Mouse (Mus musculus): ENCODE data around the gene Tmem229b. TPM values are rescaled to one million over a fixed set of nuclear protein-coding genes. Genes with fewer than 3 reads are reported as not detected.

Gene Tmem229b
- polyA plus RNA-seq, 1 experiment from 2014 or later: 2.6 TPM

DNA sequence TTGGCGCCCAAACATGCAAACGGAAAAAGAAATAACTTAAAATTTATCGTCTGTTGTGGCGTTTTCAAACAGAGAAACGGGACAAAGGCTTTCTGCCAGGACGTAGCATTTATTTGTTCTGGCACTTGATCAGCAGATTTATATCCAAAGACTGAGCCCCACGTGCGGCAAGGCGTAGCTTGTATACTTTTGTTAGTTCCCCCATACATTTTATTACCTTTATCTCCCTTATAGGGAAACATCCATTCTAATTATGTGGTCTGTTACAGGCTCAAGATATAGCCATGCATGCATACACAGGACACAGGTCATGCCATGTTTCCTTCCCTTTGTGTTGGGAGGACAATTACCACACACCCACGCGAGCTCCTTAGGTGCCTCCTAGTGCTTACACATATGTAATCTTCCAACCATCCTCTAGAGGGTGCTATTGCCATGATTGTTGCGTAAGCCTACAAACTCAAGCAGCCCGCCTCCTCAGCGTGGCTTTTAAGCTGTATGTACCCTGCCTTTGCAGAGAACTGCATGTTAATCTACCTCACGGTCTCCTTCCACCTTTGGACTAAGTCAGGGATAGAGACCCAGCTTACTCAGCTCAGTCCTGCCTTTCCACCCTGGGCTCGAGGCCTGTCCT, 88.2 kb downstream of the Tmem229b start:
- H3K4me2 ChIP-seq: peak overlapping the region; percentile 51
- 32% methylated on average over 16 of the region's 16 CpGs for WGBS
- no peaks in the 10 kb centered on the region for H3K9me3 ChIP-seq
- H3K27ac ChIP-seq (replicated peaks): no peak overlapping the region
- H3K27me3 ChIP-seq (replicated peaks): peaks cover 6% of the 10 kb centered on the region
- no peak for ATAC-seq (ENCODE audit: extremely low read depth, insufficient number of reproducible peaks, low FRiP score, low TSS enrichment)
- H3K4me1 ChIP-seq: peaks cover 11% of the 10 kb centered on the region
- no peaks in the 10 kb centered on the region for H3K36me3 ChIP-seq
- H3K9ac ChIP-seq: 0 out of 2 replicates have a peak overlapping the region, but pooled peaks have one; percentile 34
- no peak overlapping the region for H3K4me3 ChIP-seq

DNA sequence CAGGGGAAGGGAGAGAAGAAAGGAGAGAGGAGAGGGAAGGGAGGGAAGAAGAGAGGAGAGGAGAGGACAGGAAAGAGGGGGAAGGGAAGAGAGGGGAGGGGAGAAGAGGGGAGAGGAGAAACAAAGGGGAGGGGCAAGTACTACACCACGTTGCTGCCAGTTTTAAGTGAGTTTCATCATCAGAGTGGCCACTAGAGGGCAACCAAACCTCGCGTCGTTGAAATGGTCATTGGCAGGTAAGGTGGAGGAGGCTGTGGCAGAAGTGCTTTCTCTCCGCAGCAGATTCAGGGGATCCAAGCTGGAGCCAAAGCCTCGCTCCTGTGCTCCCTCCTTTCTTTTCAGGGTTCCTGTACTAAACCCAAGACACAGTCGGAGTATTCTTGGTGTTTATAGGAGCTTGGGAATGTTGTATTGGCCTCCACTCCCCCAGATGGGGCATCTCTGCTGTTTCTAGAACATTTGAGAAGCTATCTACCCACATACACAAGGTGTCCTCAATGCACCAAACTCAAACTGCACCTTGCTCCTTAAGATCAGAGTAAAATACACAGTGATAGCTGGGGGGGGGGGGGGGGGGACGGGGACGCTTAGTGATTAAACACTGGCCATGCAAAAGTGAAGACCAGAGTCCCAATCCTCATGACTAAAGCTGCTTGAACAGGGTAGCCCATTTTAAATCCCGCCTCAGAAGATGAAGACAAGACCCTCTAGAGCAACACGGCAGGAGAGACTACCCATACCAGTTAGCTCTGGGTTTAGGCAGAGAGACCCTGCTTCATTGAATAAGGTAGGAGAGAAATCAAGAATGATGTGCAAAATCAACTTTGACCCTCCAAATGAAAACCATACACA, 89.0 kb downstream of the Tmem229b start:
- ATAC-seq (ENCODE audit: extremely low read depth, insufficient number of reproducible peaks, low FRiP score, low TSS enrichment): no peak
- no peak overlapping the region for H3K4me3 ChIP-seq
- H3K27ac ChIP-seq (replicated peaks): no peak overlapping the region
- H3K4me1 ChIP-seq: peaks cover 11% of the 10 kb centered on the region
- H3K9me3 ChIP-seq: no peaks in the 10 kb centered on the region
- no peaks in the 10 kb centered on the region for H3K36me3 ChIP-seq
- H3K9ac ChIP-seq: no peak overlapping the region; the same call in 1 of the 2 replicates
- WGBS: 16% methylated on average over 11 of the region's 11 CpGs
- H3K27me3 ChIP-seq (replicated peaks): peaks cover 14% of the 10 kb centered on the region
- H3K4me2 ChIP-seq: peak overlapping the region; percentile 51

DNA sequence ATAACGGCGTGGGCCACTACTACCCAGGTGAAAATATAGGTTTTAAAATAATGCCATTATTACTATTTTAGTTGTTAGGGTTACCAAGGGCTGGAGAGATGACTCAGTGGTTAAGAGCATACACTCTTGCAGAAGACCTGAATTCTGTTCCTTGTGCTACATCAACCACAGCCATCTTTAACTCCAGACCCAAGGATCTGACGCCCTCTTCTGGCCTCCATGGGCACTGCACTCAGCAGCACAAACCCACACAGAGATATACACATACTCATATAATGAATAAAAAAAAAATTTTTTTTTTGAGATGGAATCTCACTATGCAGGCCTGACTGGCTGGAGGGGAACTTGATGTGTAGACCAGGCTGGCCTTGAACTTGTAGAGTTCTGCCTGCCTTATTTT, 91.1 kb downstream of the Tmem229b start:
- H3K9me3 ChIP-seq: no peaks in the 10 kb centered on the region
- H3K4me3 ChIP-seq: no peak overlapping the region
- no peak overlapping the region for H3K9ac ChIP-seq
- ATAC-seq (ENCODE audit: extremely low read depth, insufficient number of reproducible peaks, low FRiP score, low TSS enrichment): no peak
- WGBS: 73% methylated on average over 3 of the region's 3 CpGs
- no peaks in the 10 kb centered on the region for H3K36me3 ChIP-seq
- H3K27ac ChIP-seq (replicated peaks): no peak overlapping the region
- peaks cover 30% of the 10 kb centered on the region for H3K27me3 ChIP-seq (replicated peaks)
- H3K4me2 ChIP-seq: no peak overlapping the region
- H3K4me1 ChIP-seq: peaks cover 20% of the 10 kb centered on the region

DNA sequence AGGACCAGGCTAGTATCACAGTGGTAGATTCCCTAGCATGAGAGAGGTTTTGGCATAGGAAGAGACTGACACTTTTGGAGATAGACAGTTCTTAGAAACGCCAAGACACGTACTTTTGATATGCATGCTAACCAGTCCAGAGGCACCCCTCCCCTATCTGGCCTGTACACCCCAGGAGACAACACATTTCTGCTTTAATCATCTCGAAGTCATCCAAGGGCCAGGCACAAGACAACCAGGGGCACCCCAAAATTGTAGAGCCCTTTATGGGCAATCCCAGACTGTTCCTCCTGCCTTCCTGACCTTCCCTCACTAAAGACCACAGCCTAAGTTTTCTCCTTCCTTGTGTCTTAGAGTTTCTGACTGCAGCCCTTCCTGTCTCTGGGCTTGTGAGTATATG, 91.9 kb downstream of the Tmem229b start:
- H3K4me1 ChIP-seq: peaks cover 27% of the 10 kb centered on the region
- H3K36me3 ChIP-seq: no peaks in the 10 kb centered on the region
- 47% methylated on average over 3 of the region's 3 CpGs for WGBS

DNA sequence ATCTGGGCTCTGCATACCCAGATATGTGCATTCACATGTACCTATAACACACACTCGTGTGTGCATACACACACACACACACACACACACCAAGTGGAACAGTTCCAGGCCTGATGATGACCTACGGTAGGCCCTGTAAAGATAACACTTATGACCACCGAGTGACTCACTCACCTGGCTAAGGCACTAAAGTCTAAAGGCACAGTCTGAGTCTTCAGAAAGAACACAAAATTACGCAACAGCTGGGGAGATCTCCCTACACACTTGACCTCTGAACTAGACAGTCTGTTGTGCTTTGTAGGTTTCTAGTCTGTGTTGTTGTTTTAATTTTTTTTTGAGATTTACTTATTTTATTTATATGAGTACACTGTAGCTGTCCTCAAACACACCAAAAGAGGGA, 93.0 kb downstream of the Tmem229b start:
- Histone ChIP-seq H3K4me2 (peak overlapping the region; percentile 91), H3K27me3 (replicated peaks) (peaks cover 47% of the 10 kb centered on the region), H3K9ac (no peak overlapping the region), H3K36me3 (no peaks in the 10 kb centered on the region), H3K27ac (replicated peaks) (no peak overlapping the region), H3K9me3 (no peaks in the 10 kb centered on the region; the same call in 1 of the 2 replicates), H3K4me3 (no peak overlapping the region), H3K4me1 (peaks cover 31% of the 10 kb centered on the region)
- ATAC-seq (ENCODE audit: extremely low read depth, insufficient number of reproducible peaks, low FRiP score, low TSS enrichment): no peak
- WGBS: 71% methylated on average over 4 of the region's 4 CpGs

More for the DNA sequence above, 91.9 kb downstream of the Tmem229b start:
- peaks cover 37% of the 10 kb centered on the region for H3K27me3 ChIP-seq (replicated peaks)
- no peaks in the 10 kb centered on the region for H3K9me3 ChIP-seq
- no peak for ATAC-seq (ENCODE audit: extremely low read depth, insufficient number of reproducible peaks, low FRiP score, low TSS enrichment)
- H3K27ac ChIP-seq (replicated peaks): no peak overlapping the region
- no peak overlapping the region for H3K4me3 ChIP-seq
- no peak overlapping the region; the same call in 1 of the 2 replicates for H3K4me2 ChIP-seq
- H3K9ac ChIP-seq: no peak overlapping the region

Other genes with a start within 250 kb of the Tmem229b start
- 67.6 and 68.8 TPM in 2 replicates for gene Atp6v1d, start 146.0 kb downstream of the Tmem229b start, polyA plus RNA-seq (2015; fragmentation: Nextera tagmentation; extraction: Ambion mirVana)
- gene Eif2s1, start 145.8 kb downstream of the Tmem229b start, polyA plus RNA-seq (2015; fragmentation: Nextera tagmentation; extraction: Ambion mirVana): 152 and 167 TPM in 2 replicates
- 6.2 and 7.7 TPM in 2 replicates for gene Plek2, start 100.7 kb downstream of the Tmem229b start, polyA plus RNA-seq (2015; fragmentation: Nextera tagmentation; extraction: Ambion mirVana)
- 2.3 and 2.7 TPM in 2 replicates for gene Plekhh1, start 21.5 kb upstream of the Tmem229b start, polyA plus RNA-seq (2015; fragmentation: Nextera tagmentation; extraction: Ambion mirVana)
- 14.5 and 15.4 TPM in 2 replicates for gene Pigh, start 82.0 kb upstream of the Tmem229b start, polyA plus RNA-seq (2015; fragmentation: Nextera tagmentation; extraction: Ambion mirVana)
- gene Arg2, start 123.2 kb upstream of the Tmem229b start, polyA plus RNA-seq (2015; fragmentation: Nextera tagmentation; extraction: Ambion mirVana): 0.33 and 0.60 TPM in 2 replicates
- gene Vti1b, start 165.0 kb upstream of the Tmem229b start, polyA plus RNA-seq (2015; fragmentation: Nextera tagmentation; extraction: Ambion mirVana): 92.9 and 105 TPM in 2 replicates
- gene Rdh11, start 184.7 kb upstream of the Tmem229b start, polyA plus RNA-seq (2015; fragmentation: Nextera tagmentation; extraction: Ambion mirVana): 13.5 and 15.2 TPM in 2 replicates
- 0.40 and 0.59 TPM in 2 replicates for gene Rdh12, start 201.3 kb upstream of the Tmem229b start, polyA plus RNA-seq (2015; fragmentation: Nextera tagmentation; extraction: Ambion mirVana)